Mouse (Mus musculus) embryo, embryonic 11.5 days (tissue): ENCODE measurements around the gene Tspan13.

Experiments
- DNase-seq: peaks from one replicate; pipeline ENCODE4 v3.0.0-alpha.2; 2012; ENCODE audit warnings: low read depth, low spot score

The Tspan13 gene

DNA sequence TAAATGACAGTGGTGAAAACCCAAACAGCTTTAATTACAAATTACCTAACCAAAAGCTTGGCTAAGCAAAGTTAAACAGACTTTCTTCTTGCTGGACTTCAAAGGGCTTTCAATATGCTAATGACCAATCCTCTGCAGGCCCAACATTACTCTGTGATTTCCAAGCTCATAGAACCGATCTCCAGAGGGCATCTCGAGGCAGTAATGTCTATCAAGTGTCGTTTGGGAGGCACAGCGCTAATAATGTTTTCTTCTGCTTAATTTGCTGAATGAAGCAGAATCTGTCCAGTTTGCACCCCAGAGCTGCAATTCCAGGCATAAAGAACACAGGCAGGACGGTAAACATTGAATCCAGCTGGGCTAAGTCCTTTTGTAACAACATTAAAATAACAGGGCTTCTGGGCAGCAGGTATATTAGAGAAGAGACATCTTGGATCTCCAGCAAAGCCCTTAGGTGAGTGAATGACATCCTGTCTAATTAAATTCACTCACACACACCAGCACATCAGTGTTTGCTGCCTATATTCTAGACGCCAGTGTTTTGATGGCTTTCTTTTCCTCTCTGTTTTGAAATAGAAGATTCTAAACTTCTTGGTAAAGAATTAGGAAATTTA is 64.6 kb downstream of the Tspan13 start:
- no peak for DNase-seq

- DNase-seq = no peak
Measured at GRCm38 (mm10) chr12:35975898-35976297, 66.4 kb downstream of the Tspan13 start.

DNA sequence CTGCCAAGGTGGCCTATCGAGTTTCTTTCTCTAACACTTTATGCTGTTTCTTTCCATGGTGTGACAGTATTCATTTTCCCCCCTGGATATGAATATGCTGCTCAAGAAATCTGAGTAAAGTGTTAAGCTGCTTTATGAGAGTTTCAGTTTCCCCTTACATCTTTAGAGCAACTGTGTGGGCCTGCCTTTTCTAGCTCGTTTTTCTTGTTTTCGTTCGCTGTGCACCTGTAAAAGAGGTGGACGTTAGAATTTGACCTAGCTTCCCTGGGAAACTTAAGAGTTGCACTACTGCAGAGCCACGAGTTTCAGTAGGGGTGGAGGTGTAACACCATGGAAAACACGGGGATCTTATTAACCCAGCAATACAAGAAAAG is 75.5 kb downstream of the Tspan13 start:
- no peak for DNase-seq

- DNase-seq = no peak
Measured at GRCm38 (mm10) chr12:35966098-35966767, 76.1 kb downstream of the Tspan13 start.
